Mouse (Mus musculus) cortical plate, adult 2 months (tissue): ENCODE data around the gene 4930539E08Rik.

Experiments
- CTCF ChIP-seq: fragments of 200-500 bp; IDR thresholded peaks from 2 replicates; pipeline ENCODE4 v1.5.1; 2011; ENCODE audit warnings: mild to moderate bottlenecking, control low read depth, low read length; ENCODE audit not compliant: insufficient read depth; ENCODE audit errors: extremely low read depth
- POLR2A ChIP-seq: fragments of 200-500 bp; IDR thresholded peaks from 2 replicates; pipeline ENCODE4 v1.6.1; 2011; ENCODE audit warnings: mild to moderate bottlenecking, low read length, control low read depth; ENCODE audit not compliant: insufficient read depth; ENCODE audit errors: extremely low read depth

GRCm38 (mm10) chr17:28931436-28932211, 16.5 kb upstream of the 4930539E08Rik start:
- no peak for TF ChIP-seq CTCF
- TF ChIP-seq POLR2A, result no peak
